Mouse (Mus musculus) inflammation-experienced regulatory T-cells, adult 6 months (primary cell): ENCODE data around the gene Olfr382. TPM values are rescaled to one million over a fixed set of nuclear protein-coding genes. Genes with fewer than 3 reads are reported as not detected.
"Not testable (repeated sequence)": the region's sequence is repeated elsewhere in the genome, so short reads cannot be mapped to it uniquely, and the experiment has no call there.

Experiments
- ATAC-seq: one replicate; pipeline ENCODE4 v1.8.0; 2017
- polyA plus RNA-seq, 3 experiments: library from polyadenylated mRNA; unstranded; fragments of 100-300 nt; shearing (Covaris generic); gene quantifications; one replicate each; pipeline ENCODE4 v1.2.1; 2017

Gene Olfr382
- not detected for polyA plus RNA-seq

DNA sequence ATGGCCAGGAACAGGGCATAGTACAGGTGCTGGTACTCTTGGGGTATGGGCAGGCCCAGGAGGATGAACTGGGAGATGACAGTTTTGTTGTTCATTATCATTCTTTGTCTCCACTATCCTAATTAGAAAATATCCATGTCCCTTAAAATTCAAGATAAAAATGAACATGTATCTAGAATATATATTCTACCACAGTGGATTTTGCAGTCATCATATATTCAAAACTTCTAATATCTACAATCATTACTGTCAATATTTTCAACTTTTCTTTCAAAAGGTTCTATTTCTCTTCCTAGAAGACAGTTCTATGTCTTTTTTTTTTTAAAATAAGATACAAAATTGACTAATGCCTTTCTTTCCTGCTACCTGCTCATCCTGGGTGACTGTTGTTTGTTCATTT, at the start of gene Olfr382:
TSS of gene Olfr382 (minus strand) at position 101 of the 400 bp plus-strand sequence.
- ATAC-seq, result no peak

GRCm38 (mm10) chr11:73528971-73529370, 12.0 kb upstream of the Olfr382 start:
- ATAC-seq, result not testable (repeated sequence)

- ATAC-seq, result no peak
Observed at GRCm38 (mm10) chr11:73491503-73491902, 25.5 kb downstream of the Olfr382 start, which contains the start of gene Olfr381. Olfr381 (minus strand) TSS chr11:73491603.

Other genes starting within 250 kb of the Olfr382 start
- not detected for gene Trpv3, start 249.8 kb downstream of the Olfr382 start, polyA plus RNA-seq
- gene Aspa, start 187.6 kb downstream of the Olfr382 start, polyA plus RNA-seq, result not detected
- gene Gm49340, start 187.5 kb downstream of the Olfr382 start, polyA plus RNA-seq, result not detected
- gene Spata22, start 187.5 kb downstream of the Olfr382 start, polyA plus RNA-seq, result not detected
- not detected for gene Olfr20, start 166.4 kb downstream of the Olfr382 start, polyA plus RNA-seq
- not detected for gene Olfr376, start 146.0 kb downstream of the Olfr382 start, polyA plus RNA-seq
- gene Olfr1, start 117.6 kb downstream of the Olfr382 start, polyA plus RNA-seq, result not detected
- gene Olfr378, start 88.7 kb downstream of the Olfr382 start, polyA plus RNA-seq, result not detected
- not detected for gene Olfr380, start 59.7 kb downstream of the Olfr382 start, polyA plus RNA-seq
- gene Olfr381, start 25.6 kb downstream of the Olfr382 start, polyA plus RNA-seq, result not detected
- gene Olfr385, start 75.8 kb upstream of the Olfr382 start, polyA plus RNA-seq, result not detected
- not detected for gene Olfr384, start 81.4 kb upstream of the Olfr382 start, polyA plus RNA-seq
- not detected for gene Zfp735, start 171.6 kb upstream of the Olfr382 start, polyA plus RNA-seq